ENCODE assay signal across 8 mouse cellular contexts in the genomic region with DNA sequence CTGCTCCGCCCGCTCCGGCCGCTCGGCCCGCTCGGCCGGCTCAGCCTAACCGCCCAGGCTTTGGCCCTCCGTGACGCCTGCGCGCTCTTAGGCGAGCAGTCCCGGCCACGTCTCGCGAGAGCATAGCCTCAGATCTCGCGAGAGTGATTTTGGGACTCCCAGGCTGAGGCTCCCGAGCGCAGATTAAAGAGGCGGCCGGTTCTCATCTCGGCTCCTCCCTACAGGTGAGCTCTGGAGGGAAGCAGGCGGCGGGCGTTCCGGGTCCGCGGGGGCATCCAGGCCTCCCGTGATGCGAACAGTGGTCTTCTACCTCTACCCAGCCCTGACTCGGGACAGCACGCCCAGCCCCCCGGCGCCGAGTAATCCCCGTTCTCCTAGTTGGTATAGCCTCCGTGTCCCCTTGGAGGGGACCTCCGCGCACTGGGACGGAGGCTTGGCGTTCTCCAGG. TPM values are rescaled to one million over a fixed set of nuclear protein-coding genes. Genes with fewer than 3 reads are reported as not detected.
DNase-seq lines count a peak whose midpoint lies in the region; ATAC-seq and TF ChIP-seq lines count a peak whose summit lies in the region.

Gene Ofd1, minus strand, starts transcription at position 89 of the 448 bp plus-strand sequence.

- TF ChIP-seq CTCF in midbrain, postnatal 0 days (IDR thresholded peaks at IDR 0.05): no peak

- peak within 1 kb of the TSS; percentile 77 for H3K27ac ChIP-seq in embryonic facial prominence, embryonic 14.5 days (replicated peaks; ENCODE audit: low read depth, low read length)
- H3K27ac ChIP-seq in limb, embryonic 14.5 days (replicated peaks; ENCODE audit: low read depth, low read length): peak within 1 kb of the TSS; percentile 61; the same call in 1 of the 2 replicates
- H3K27ac ChIP-seq in midbrain, postnatal 0 days (ENCODE audit: low read depth, low read length): peak within 1 kb of the TSS; percentile 87

- no peak; the same call in 1 of the 2 replicates for TF ChIP-seq POLR2A in limb, embryonic 14.5 days (IDR thresholded peaks at IDR 0.05; ENCODE audit: borderline replicate concordance, extremely low read depth, insufficient read depth, insufficient read length)

- peaks cover 33% of the 10 kb centered on the region for H3K27me3 ChIP-seq in embryonic facial prominence, embryonic 14.5 days (replicated peaks; ENCODE audit: control insufficient read depth, insufficient read depth, low read length)
- no peaks in the 10 kb centered on the region; the same call in none of the 2 replicates for H3K27me3 ChIP-seq in limb, embryonic 14.5 days (ENCODE audit: control insufficient read depth, insufficient read depth, low read length)
- H3K27me3 ChIP-seq in midbrain, postnatal 0 days (ENCODE audit: insufficient read depth, low read length): no peaks in the 10 kb centered on the region; the same call in 1 of the 2 replicates

- H3K4me1 ChIP-seq in embryonic facial prominence, embryonic 14.5 days (ENCODE audit: control insufficient read depth, insufficient read depth, low read length): no peaks in the 10 kb centered on the region
- H3K4me1 ChIP-seq in limb, embryonic 14.5 days (ENCODE audit: control insufficient read depth, insufficient read depth, low read length): no peaks in the 10 kb centered on the region
- no peaks in the 10 kb centered on the region; the same call in 1 of the 2 replicates for H3K4me1 ChIP-seq in midbrain, postnatal 0 days (ENCODE audit: insufficient read depth, low read length)

- WGBS in embryonic facial prominence, embryonic 14.5 days: 26% methylated on average over 13 of the region's 44 CpGs
- WGBS in limb, embryonic 14.5 days: 12% methylated on average over 17 of the region's 44 CpGs
- WGBS in midbrain, postnatal 0 days: 13% methylated on average over 37 of the region's 44 CpGs

- no peaks in the 10 kb centered on the region for H3K9me3 ChIP-seq in embryonic facial prominence, embryonic 14.5 days (ENCODE audit: control insufficient read depth, low read length)
- no peaks in the 10 kb centered on the region for H3K9me3 ChIP-seq in limb, embryonic 14.5 days (ENCODE audit: control insufficient read depth, low read length)
- H3K9me3 ChIP-seq in midbrain, postnatal 0 days (ENCODE audit: low read length): no peaks in the 10 kb centered on the region

- peak within 1 kb of the TSS; percentile 58 for H3K4me3 ChIP-seq in embryonic facial prominence, embryonic 14.5 days (ENCODE audit: low read depth, low read length)
- peak within 1 kb of the TSS; percentile 53 for H3K4me3 ChIP-seq in limb, embryonic 14.5 days (replicated peaks; ENCODE audit: low read length)
- H3K4me3 ChIP-seq in midbrain, postnatal 0 days (ENCODE audit: low read depth, low read length): peak within 1 kb of the TSS; percentile 58

- peak within 1 kb of the TSS; percentile 62 for H3K4me2 ChIP-seq in embryonic facial prominence, embryonic 14.5 days (ENCODE audit: low read depth, low read length)
- peak within 1 kb of the TSS; percentile 49 for H3K4me2 ChIP-seq in limb, embryonic 14.5 days (replicated peaks; ENCODE audit: low read depth, low read length, severe bottlenecking)
- peak within 1 kb of the TSS; percentile 54 for H3K4me2 ChIP-seq in midbrain, postnatal 0 days (ENCODE audit: low read depth, low read length, poor library complexity, severe bottlenecking)

- peak within 1 kb of the TSS; percentile 78 for H3K9ac ChIP-seq in embryonic facial prominence, embryonic 14.5 days (ENCODE audit: low read depth, low read length)
- H3K9ac ChIP-seq in limb, embryonic 14.5 days (ENCODE audit: low read depth, low read length, severe bottlenecking): peak within 1 kb of the TSS; percentile 72
- H3K9ac ChIP-seq in midbrain, postnatal 0 days (replicated peaks; ENCODE audit: low read length, poor library complexity, severe bottlenecking): peak within 1 kb of the TSS; percentile 71

- DNase-seq in 3T3-L1 (ENCODE audit: low read depth, low spot score): peak; percentile 90
- peak; percentile 43 to 62 for DNase-seq in adrenal gland, postnatal 4 days (ENCODE audit: low spot score in 2 of 2)
- DNase-seq in embryonic facial prominence, embryonic 14.5 days (ENCODE audit: low spot score): peak; percentile 96
- DNase-seq in heart, adult 8-10 months (ENCODE audit: low spot score): peak; percentile 88
- peak; percentile 91 for DNase-seq in kidney, adult 9 months
- peak; percentile 92 for DNase-seq in limb, embryonic 14.5 days (ENCODE audit: low spot score)
- peak; percentile 93 for DNase-seq in midbrain, postnatal 0 days (ENCODE audit: low spot score)
- DNase-seq in spleen, postnatal 14 days (ENCODE audit: low spot score in 2 of 2): peak; percentile 73 to 81

- ATAC-seq in embryonic facial prominence, embryonic 14.5 days (ENCODE audit: low read depth): peak; percentile 99
- peak; percentile 99 for ATAC-seq in limb, embryonic 14.5 days (ENCODE audit: low FRiP score, low read depth)
- peak; percentile 99 for ATAC-seq in midbrain, postnatal 0 days (ENCODE audit: low FRiP score)

- H3K36me3 ChIP-seq in embryonic facial prominence, embryonic 14.5 days (ENCODE audit: control insufficient read depth, insufficient read depth, low read length): no peaks in the 10 kb centered on the region
- H3K36me3 ChIP-seq in limb, embryonic 14.5 days (ENCODE audit: control insufficient read depth, insufficient read depth, low read length): no peaks in the 10 kb centered on the region
- peaks cover 2% of the 10 kb centered on the region; the same call in 1 of the 2 replicates for H3K36me3 ChIP-seq in midbrain, postnatal 0 days (ENCODE audit: insufficient read depth, low read length)

RNA-seq across cellular contexts. Expression of gene Ofd1, which starts in this region (rescaled TPM):
- 10 to 100 TPM; 12.0 to 13.8 TPM for total RNA-seq in adrenal gland, postnatal 4 days (2021)
- 6.4 and 7.3 TPM in 2 replicates for polyA plus RNA-seq in embryonic facial prominence, embryonic 14.5 days (2014; fragmentation: Nextera tagmentation; extraction: Ambion mirVana)
- total RNA-seq in heart, adult 8-10 months (2022): 1 to 10 TPM; 4.1 to 6.0 (median 4.7) TPM
- polyA plus RNA-seq in limb, embryonic 14.5 days (2012; rRNA removed): 4.9 and 6.6 TPM in 2 replicates
- polyA plus RNA-seq in limb, embryonic 14.5 days (2014; fragmentation: Nextera tagmentation; extraction: Ambion mirVana): 7.2 and 7.3 TPM in 2 replicates
- 5.3 and 8.0 TPM in 2 replicates for total RNA-seq in midbrain, postnatal 0 days (2014; rRNA removed)
- polyA plus RNA-seq in midbrain, postnatal 0 days (2015; fragmentation: Nextera tagmentation; extraction: Ambion mirVana): 6.4 and 6.7 TPM in 2 replicates

Comparison
In these comparisons a context has a peak if more than half of its experiments do, and no peak if none do; other contexts are left out.
1. Peak in every context shown above with its lines: DNase-seq, ATAC-seq, H3K4me3 ChIP-seq and H3K27ac ChIP-seq.